In genomic region chr8:58669075-58669474, GRCm38 (mm10) we compare ENCODE assay signal across 21 mouse cellular contexts.
A peak's percentile ranks its signal among the peaks of the same experiment; 100 is the strongest.
DNase-seq lines count a peak whose midpoint lies in the region; ATAC-seq and TF ChIP-seq lines count a peak whose summit lies in the region.
"Had no signal": no experiment of that assay in that cellular context is flagged by ENCODE, and none has a peak within 500 bp of the region (broad histone marks: within the 10 kb centered on the region; RNA-seq: fewer than 3 reads in every experiment).

No protein-coding gene starts in this region.

- WGBS in forebrain, postnatal 0 days, result 46% methylated on average over 2 of the region's 2 CpGs
- WGBS in forebrain, embryonic 12.5 days, result 75% methylated on average over 2 of the region's 2 CpGs

- no peak for TF ChIP-seq POLR2A in brain, embryonic 14.5 days (IDR thresholded peaks at IDR 0.05; ENCODE audit: borderline replicate concordance, extremely low read depth, insufficient read depth, insufficient read length, poor library complexity, severe bottlenecking)

- no peak overlapping the region for H3K4me3 ChIP-seq in forebrain, postnatal 0 days (ENCODE audit: low read depth, low read length)
- H3K4me3 ChIP-seq in forebrain, embryonic 12.5 days (replicated peaks), result no peak overlapping the region
- H3K4me3 ChIP-seq: embryonic facial prominence, embryonic 15.5 days; heart, embryonic 10.5 days; intestine, embryonic 15.5 days; left cerebral cortex, adult 2 months had no signal

- H3K27me3 ChIP-seq in forebrain, postnatal 0 days (ENCODE audit: insufficient read depth, low read length), result no peaks in the 10 kb centered on the region
- no peaks in the 10 kb centered on the region for H3K27me3 ChIP-seq in forebrain, embryonic 12.5 days
- H3K27me3 ChIP-seq: CH12.LX; embryonic facial prominence, embryonic 15.5 days; intestine, embryonic 15.5 days had no signal

- H3K36me3 ChIP-seq in forebrain, postnatal 0 days (ENCODE audit: insufficient read depth), result no peaks in the 10 kb centered on the region
- H3K36me3 ChIP-seq in forebrain, embryonic 12.5 days (replicated peaks), result no peaks in the 10 kb centered on the region
- H3K36me3 ChIP-seq: embryonic facial prominence, embryonic 15.5 days; heart, embryonic 10.5 days; intestine, embryonic 15.5 days had no signal

- H3K4me1 ChIP-seq in forebrain, postnatal 0 days (ENCODE audit: insufficient read depth), result no peaks in the 10 kb centered on the region
- H3K4me1 ChIP-seq in forebrain, embryonic 12.5 days, result no peaks in the 10 kb centered on the region
- H3K4me1 ChIP-seq: embryonic facial prominence, embryonic 15.5 days; heart, embryonic 10.5 days; intestine, embryonic 15.5 days had no signal

- H3K4me2 ChIP-seq in forebrain, postnatal 0 days (ENCODE audit: low read depth), result no peak overlapping the region
- no peak overlapping the region for H3K4me2 ChIP-seq in forebrain, embryonic 12.5 days
- H3K4me2 ChIP-seq: embryonic facial prominence, embryonic 15.5 days; intestine, embryonic 15.5 days; liver, embryonic 11.5 days had no signal

- H3K9ac ChIP-seq in forebrain, postnatal 0 days, result no peak overlapping the region
- no peak overlapping the region for H3K9ac ChIP-seq in forebrain, embryonic 12.5 days
- H3K9ac ChIP-seq: embryonic facial prominence, embryonic 15.5 days; intestine, embryonic 15.5 days had no signal

- no peaks in the 10 kb centered on the region for H3K9me3 ChIP-seq in forebrain, postnatal 0 days (ENCODE audit: low read length)
- H3K9me3 ChIP-seq in forebrain, embryonic 12.5 days, result no peaks in the 10 kb centered on the region
- H3K9me3 ChIP-seq: embryonic facial prominence, embryonic 15.5 days; heart, embryonic 10.5 days; intestine, embryonic 15.5 days had no signal

- H3K27ac ChIP-seq in forebrain, postnatal 0 days (ENCODE audit: low read depth, low read length), result no peak overlapping the region
- H3K27ac ChIP-seq in forebrain, embryonic 12.5 days, result no peak overlapping the region
- H3K27ac ChIP-seq: embryonic facial prominence, embryonic 15.5 days; heart, embryonic 10.5 days; intestine, embryonic 15.5 days; left cerebral cortex, adult 2 months had no signal

- TF ChIP-seq CTCF in forebrain, postnatal 0 days (IDR thresholded peaks at IDR 0.05; ENCODE audit: low read depth), result no peak
- no peak for TF ChIP-seq CTCF in brain, embryonic 14.5 days (IDR thresholded peaks at IDR 0.05; ENCODE audit: borderline replicate concordance, extremely low read depth, insufficient read depth, insufficient read length)

- peak; percentile 10 for DNase-seq in forebrain, postnatal 0 days
- DNase-seq in brain, embryonic 14.5 days (ENCODE audit: low read depth), result peak; percentile 58
- DNase-seq in cerebellum, adult 8-10 months, result peak; percentile 12
- peak; percentile 20 for DNase-seq in retina, embryonic 14.5 days (ENCODE audit: low spot score)
- no peak for DNase-seq in adrenal gland, adult 8-10 months
- no peak for DNase-seq in right cerebral cortex, postnatal 10 days (ENCODE audit: low spot score in 2 of 2)
- DNase-seq: adrenal gland, postnatal 36 days; gastrocnemius, postnatal 36 days; kidney, adult 9 months; kidney, postnatal 36 days; lung, adult 2 months; lung, postnatal 36 days; right cerebral cortex, postnatal 25 days; thymus, postnatal 36 days had no signal

- ATAC-seq in forebrain, postnatal 0 days, result no peak
- ATAC-seq in forebrain, embryonic 12.5 days (ENCODE audit: low FRiP score), result no peak
- ATAC-seq: intestine, embryonic 15.5 days had no signal

Comparison
In these comparisons a context has a peak if more than half of its experiments do, and no peak if none do; other contexts are left out.
1. DNase-seq: peak in forebrain, postnatal 0 days (single experiment), brain, embryonic 14.5 days (single experiment), cerebellum, adult 8-10 months (single experiment) and retina, embryonic 14.5 days (single experiment); none in adrenal gland, adult 8-10 months (single experiment) and right cerebral cortex, postnatal 10 days (0 of 2).